Mouse (Mus musculus) right cerebral cortex, adult 2 months (tissue): ENCODE data around the gene Alkbh3.

ENCODE experiments used
- DNase-seq, 2 experiments: peaks; one replicate each; pipeline ENCODE4 v3.0.0; 2021 to 2022; ENCODE audit warnings: low spot score in 2 of 2

Alkbh3 gene

DNA sequence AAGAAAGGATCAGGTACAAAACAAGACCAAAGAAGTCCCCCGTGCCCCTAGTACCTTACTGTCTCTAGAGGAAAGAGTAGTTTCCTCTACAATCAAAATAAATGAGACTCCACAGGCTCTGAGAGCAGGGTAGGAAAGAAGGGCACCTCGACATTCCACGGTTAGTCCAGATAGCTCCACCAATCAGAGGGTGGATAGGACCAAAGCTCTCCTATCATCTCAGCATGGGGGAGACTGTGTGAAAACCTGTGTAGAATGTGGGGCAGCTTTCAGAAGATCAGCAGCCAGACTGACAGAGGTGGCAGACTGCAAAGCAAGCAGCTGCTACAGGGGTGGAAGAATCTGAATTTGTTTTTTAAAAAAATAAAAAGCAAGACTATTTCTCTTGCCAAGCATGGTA lies 17.8 kb downstream of the Alkbh3 start:
- DNase-seq, result no peak

DNA sequence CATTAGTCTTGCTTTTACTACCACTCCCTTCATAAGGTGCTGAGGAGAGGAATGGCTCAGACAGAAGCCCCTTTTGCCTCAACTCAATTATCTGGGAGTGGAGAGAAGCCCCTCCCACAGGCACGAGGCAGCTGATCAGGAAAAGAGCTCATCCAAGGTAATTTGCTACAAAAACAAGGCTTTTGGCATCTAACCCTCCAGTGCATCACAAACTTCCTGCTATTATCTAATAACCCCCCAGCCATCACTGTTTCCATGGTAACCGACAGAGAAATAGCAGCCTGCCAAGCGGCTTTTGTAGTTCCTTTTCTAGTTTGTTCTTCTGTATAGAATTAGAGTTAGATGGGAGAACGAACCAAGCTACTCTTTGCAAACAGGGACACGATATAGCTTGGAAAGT lies 18.3 kb downstream of the Alkbh3 start:
- peak in 1 of 2 experiments; percentile 15 for DNase-seq

DNA sequence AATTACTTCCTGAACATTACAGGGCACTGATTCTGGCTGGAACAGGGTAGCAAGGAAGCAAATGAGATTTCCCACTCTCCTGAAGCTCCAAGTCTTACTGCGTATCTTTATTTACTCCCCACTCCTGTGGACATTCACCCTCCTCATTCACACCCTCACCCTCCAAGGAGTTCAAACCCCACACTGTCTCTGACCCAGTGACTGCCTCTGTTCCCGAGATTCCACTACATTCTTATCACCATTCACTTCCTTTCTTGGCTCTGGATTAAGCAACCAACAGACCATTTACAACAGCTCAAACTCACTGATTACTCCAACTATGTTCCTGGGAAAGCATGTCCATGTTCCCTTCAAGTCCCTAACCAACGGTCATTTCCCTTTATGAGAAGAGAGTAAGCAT lies 19.3 kb downstream of the Alkbh3 start:
- no peak for DNase-seq

DNA sequence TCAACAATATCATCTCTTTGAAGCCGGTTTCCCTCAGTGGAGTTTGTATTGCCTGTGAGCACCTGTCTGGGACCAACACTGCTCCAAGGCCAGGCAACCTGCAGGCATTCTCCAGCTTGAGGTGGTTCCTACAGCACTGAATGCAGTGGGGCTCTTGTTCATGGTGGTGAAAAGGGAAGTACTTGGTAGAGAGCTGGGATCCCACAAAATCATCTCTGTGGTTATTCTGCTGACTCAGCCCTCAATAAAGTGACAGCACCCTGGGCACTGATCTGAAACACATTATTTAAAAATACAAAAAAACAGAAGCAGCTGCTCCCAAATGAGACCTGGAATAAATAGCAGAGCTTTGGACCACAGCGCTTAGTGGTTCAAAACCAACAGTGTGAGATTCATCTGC lies 22.2 kb downstream of the Alkbh3 start:
- no peak for DNase-seq

DNA sequence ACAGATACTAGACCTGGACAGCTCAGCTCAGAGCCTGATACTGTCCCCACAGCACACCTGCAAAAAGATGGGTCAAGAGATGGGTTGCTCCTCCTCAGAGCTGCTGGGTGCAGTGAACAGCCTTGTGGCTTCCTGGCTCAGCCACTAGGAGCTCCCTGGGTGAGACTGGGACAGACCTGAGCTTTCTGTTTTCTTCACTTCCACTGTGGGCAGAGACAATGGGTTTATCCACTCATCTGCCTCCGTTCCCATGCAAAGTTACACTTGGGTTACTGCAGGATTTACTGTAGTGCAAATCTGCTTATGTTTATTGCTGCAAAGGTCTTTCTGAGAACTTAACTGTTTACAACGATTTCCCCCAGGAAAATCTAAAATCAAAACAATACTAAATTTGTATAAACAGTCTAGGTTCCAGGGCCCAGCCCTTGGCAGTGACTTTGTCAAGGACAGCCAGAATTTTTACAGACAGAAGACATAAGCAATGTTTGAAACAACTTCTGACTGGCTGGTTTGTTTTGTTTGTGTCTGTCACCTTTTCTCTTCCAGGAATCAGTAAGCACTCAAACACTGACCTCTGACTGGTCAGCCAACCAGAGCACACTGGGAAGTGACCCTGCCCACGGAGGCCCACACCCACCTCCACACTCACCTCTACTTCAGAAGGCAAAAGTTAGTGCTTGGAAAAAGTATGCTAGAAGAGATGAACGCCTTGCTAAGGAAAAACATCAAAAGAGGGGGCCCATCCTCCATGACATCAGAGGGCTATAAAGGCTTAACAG lies 28.0 kb downstream of the Alkbh3 start:
- DNase-seq, result no peak

DNA sequence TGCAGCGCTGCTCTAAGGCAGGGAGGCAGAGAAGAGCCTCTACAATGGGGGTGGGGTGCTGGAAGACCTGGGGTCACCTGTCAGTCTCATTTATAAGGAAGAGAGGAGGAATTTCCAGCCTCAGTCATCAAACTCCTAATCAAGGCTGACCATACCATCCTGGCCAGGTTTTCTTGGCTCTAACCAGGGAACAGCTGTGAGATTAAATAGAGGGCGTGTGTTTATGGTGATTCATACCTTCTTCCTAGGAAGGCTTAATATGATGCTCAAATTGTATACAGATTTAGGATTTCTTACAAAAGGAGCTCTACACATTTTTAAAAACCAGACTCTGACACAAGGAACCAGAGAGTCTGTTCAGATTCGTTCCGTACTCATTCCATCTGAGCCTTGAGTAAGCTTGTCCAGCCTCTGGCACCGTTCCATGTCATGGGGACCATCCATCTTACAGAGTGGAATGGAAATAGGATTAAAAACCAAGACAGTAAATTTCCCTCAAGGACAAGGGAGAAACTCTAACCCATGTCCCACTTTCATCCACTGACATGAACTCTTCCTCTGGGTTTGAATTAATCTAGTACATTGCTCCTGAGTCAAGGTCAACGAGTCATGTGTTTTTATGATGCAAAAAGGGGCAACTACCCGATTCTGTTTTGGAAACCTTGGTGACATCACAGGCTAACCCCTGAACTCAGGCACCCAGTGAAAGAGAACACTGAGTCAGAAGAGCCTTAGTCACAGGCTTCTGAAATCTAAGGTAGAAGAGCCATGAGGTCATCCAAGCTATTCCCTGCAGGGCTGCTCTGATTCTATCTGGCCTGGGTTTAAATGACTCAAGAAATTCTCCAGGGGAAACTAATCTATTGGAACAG lies 31.1 kb downstream of the Alkbh3 start:
- DNase-seq, result no peak

DNA sequence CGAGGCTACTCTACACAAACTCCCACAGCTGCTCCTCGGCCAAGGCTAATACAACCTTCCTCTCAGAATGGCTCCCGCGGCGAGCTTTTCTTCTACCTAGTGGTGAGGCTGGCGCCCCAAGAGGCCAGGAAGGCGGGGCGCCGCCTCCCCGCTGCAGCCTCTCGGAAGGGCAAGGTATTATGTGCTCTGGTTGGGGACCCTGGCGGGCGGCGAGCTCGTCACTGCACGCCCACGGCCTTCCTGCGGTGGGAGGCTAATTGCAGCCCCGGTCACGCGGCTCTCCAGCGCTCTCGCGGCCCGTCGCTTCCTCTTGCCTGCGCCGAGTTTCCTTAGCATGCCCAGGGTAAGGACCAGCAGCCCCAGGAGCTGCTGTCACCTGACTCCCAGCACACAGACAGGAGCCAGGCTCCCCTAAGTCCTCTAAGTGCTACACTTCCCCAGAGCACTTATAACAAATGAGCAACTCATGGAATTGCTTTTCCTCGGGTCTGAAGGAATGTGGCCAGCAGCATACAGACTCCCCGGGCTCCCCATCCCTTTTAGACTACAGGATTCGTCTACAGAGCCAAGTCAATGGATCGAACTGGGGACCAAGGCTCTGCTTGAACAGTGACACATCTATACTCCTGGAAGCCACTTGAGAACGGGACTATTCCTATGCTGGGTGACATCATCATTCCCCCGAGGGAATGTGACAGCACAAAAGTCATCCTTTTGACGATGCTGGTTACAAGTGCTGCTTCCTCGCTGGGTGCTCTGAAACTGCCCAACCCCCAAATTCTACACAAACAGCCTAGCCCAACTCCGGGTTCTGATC lies 34.0 kb downstream of the Alkbh3 start:
- peak in 1 of 2 experiments; percentile 59 for DNase-seq

DNA sequence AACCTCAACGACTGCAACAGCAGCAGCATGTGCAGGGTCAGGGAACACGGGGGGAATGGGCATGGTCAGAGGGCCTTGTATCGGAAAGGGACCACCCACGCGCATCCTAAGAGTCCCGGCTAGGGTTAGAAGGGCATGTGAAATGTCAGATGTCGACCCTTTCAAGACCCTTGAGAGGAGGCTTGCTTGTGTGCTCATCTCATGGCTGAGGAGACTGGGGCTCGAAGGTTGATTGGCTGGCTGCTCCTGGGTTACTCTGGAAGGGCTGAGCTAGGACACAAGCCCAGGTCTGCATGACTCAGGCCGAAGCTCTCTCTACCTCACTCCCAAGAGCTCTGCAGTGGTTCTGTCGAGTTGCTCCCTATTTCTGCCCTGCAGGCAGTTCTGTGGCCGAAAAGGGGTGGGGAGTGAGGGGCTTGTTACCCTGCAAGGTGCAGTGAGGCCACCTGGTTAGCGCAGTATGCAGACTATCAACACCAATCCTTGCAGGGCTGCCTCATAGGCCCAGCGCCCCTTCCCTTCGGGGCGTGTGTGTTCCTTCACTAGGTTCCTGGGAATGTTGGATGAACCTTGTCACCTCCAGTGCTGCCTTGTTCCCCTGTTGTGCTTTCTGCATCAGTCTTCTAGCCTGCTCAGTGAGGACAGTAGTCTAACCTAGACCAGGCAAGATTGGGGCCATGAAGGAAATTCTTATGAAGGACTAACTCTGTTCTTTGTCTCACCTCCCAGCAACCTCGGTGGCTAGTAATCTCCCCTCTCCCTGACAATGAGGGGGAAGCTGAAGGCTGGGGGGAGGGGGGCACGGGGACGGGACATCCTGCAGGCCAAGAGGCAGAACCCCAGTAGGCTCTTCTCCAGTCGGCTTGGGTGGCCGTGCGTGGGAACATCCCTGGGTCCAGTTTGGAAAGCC lies 34.8 kb downstream of the Alkbh3 start:
- no peak for DNase-seq

DNA sequence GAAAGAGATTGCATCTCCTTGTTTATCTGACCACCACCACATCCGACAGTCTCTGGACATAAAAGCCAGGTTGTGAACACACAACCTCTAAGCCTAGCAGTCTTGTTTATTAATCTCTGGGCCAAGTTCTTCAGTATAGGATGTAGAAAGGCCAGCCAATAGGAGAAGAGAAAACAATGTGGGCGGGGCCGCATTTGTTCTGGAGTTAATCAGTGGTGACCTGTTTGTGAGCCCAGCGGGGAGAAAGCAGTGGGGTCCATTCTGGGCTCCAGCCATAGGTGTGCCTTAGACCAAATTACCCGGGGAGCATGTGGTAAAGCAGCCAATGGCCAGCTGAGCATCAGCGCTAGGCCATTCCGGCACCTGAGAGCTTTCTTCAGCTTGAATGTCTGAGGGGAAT lies 35.6 kb downstream of the Alkbh3 start:
- DNase-seq, result no peak

DNA sequence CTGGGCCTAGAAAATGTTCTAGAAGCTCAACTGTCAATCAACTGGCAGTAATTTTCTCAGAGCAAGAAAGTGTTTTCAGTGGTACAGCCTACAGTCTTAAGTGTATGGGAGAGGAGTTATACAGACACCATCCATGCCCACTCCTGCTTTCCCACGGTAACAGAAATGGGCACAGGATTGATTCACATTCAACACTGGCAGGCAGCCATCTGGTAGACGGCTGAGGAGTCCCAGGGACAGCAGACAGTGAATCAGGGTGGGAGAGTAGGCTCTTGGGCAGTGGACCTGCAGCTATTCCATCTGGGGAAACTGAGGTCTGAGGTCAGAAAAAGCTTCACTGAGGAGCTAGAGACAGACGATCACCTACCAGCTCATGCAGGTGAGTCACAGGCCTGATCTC lies 39.0 kb downstream of the Alkbh3 start:
- DNase-seq, result no peak

DNA sequence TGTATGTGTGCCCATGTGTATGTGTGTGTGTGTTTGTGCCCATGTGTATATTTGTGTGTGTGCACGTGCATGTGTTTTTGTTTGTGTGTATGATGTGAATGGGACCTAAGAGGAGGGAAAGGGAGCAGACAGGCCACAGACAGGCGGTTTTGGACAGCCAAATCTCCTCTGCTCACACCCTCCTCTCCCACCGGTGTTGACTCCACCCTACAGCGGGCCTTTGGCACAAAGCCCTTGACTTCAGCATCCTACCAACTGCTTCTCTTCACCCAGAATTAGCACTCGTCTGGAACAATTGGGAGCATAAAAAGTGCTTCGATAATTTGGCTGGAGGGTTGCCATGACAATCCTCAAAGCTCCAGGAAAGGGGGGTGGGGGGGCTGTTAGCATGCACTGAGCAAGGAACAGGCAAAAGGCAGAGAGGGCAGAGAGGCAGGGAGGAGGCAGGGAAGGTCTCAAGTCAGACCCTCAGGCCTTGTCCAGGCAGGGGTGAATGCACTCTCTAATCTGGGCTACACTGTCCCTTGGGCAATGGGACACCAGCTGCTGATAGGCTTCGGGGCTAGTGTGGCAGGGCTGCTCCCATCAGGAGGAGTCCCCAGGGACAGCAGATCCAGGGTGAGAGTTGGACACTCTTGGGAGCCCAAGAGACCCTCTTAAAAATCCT lies 46.0 kb downstream of the Alkbh3 start:
- DNase-seq, result no peak

DNA sequence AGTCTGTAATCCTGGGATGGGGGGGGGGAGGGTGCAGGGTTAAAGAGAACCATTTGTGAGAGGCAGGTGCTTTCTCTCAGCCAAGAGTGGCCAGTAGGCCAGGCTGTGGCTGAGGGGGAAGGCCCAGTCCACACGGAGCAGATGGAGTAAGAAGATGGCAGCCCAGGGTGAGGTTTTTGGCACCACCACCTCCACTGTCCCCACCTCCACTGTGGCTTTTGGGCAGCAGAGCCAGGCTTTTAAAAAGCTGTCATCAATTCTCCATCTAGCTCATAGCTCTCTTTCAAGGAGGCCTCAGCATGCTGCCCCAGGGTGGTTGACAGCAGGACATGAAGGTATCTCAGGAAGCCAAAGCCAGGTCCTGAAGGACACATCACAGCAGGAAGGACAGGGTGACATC lies 46.8 kb downstream of the Alkbh3 start:
- DNase-seq, result no peak

DNA sequence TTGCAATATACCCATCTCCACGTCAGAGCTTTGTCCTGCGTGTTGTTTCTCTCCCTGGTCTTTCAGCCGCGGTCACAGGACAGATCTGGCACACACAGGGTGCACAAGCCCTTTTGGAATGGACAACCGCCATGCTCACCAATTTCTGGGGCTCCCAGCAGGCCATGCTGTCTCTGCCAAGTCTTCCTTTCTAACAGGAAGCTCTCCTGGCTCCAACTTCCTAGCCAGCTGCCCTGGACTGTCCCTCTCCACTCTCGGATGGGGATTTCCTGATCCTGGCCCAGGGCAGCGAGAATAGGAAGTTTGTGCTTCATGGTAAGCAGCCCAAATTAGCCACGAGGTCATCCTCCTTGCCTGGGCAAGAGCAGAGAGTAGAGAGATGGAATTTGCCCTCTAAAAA lies 48.9 kb downstream of the Alkbh3 start:
- no peak for DNase-seq

DNA sequence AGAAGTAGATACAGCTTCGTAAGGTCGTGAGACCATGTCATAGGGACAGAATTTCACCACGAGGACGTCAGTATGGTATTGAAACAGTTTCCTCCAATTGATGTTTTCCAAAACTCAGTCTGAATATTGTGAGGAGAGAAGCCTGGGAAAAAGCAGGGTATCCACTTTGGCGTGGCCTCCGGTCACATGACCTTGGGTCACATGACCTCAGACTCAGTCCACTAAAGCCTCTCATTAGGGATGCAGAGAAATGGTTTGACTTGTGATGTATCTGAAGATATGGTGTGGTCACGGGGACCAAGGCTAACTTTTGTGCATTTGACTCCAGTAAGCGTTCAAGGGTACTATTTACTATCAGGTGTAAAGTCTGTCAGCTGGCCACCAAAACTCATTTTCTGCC lies 51.3 kb downstream of the Alkbh3 start:
- no peak for DNase-seq

DNA sequence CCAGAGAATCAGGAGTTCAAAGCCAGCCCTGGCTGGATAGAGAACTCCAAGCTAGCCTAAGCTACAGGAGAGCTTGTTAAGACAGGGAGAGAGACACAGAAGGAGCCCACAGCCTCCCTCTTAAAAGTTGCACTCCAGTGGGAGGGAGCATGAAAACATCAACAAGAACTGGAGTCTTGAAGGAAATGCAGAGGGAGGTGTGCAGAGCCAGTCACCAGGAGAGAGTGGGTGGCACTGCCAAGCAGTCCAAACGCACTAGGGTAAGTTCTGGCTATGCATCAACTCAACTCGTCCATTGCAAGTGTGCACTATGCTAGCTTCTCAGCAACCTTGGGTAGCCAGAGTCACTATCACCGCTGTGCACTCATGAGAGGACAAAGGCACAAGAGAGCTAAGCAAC lies 52.4 kb downstream of the Alkbh3 start:
- DNase-seq, result peak; percentile 47 to 49

DNA sequence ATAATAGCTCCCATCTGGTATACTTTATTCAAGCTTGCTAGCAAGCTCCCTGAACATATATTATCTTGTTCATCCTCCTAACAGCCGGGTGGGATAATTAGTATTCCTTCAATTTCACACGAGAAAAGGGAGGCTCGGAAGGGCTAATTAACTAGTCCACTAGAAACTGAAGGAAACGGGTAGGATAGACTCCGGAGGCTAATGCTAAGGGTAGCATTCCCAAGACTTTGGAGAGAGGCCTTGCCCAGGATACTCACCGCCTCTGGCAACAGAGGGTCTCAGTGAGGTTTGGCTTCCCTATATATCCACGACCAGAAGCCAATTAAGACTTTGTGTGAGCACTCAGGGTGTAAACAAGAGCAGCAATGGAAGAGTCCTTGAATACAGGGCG lies 52.8 kb downstream of the Alkbh3 start:
- no peak for DNase-seq

DNA sequence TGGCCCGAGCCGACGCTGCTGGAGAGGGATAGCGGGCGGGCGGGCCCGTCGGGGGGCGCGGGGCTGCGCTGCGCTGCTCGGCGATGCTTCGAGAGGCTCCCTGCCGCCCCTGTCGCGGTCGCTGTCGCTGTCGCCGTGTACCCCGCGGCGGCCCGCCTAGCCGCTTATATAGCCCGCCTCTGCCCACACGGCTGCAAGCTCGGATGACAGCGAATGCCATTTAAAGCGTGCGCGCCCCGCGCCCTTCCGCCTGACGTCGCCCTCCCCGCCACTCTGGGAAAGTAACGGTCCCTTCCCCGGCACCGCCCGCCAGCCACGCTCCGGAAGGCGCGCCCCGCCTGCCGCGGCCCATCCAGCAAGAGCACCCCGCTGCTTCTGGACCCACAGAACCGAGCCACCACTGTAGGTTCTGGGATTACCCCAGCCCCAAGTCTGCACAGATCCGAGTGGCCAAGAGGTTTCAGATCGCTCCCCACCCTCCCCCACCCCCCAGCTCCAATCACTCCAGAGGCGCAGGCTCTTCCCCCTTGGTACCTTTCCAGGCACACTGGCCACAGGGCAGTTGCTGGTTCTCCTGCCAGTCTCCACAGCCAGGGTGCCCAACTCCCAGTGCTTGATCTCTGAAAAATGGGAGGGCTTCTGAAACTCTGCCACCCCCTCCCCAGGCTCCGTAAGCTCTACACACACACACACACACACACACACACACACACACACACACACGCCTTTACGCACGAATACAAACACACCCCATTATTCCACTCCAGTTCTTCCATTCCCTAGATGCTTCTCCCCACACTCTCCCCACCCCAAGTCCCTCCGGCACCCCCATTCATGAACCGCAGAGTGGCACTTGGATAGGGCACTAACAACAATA lies 53.5 kb downstream of the Alkbh3 start, which contains the start of gene Gm13889:
Gm13889 (minus strand) TSS at position 294 of the 877 bp plus-strand sequence.
- DNase-seq, result peak; percentile 81 to 82

DNA sequence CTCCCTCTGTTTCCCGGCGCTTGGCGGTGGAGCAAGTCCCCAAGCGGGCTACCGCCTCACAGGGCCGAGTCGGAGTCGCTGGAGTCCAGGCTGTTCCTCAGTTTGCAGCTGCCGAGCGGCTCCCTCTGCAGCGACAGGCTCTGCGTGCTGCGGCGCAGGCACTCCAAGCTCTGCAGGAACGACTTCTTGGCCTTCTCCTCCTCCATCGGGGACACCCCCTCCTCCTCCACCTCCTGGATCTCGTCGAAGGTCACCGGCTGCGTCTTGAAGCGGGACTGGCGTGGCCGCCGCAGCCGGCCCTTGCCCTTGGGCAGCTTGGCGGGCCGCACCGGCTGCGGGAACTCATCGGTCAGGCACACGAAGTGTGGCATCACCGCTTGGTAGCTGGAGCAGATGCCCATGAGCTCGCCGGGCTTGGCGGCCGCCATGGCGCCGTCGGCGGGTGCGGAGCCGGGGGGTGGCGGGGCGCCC lies 54.2 kb downstream of the Alkbh3 start:
- peak; percentile 56 to 70 for DNase-seq

DNA sequence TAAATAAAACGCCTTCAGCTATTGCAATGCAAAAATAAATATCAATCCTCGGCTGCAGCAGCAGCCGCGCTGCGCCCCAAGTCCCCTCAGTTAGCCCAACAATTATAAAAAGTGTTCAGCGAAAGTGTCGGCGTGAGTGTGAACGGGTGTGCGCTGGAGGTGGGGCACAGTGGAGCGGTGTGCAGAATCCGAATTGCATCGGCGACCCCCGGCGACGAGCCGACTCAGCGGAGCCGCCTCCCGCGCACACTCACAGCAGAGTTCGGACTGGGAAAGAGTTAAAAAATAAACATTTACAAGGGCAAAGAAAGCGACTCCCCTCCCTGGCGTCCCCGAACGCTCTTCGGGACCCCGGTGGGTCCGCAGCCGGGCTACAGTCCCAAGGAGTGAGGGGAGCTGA lies 54.7 kb downstream of the Alkbh3 start:
- DNase-seq, result no peak
